Mouse (Mus musculus) spleen, postnatal 10 days (tissue): ENCODE results near the gene Clic3.
"Not testable (repeated sequence)": the region's sequence is repeated elsewhere in the genome, so short reads cannot be mapped to it uniquely, and the experiment has no call there.

Source experiments
- DNase-seq, 2 experiments: peaks; one replicate each; pipeline ENCODE4 v3.0.0; 2021 to 2022; ENCODE audit warnings: low spot score in 2 of 2

Gene Clic3

DNA sequence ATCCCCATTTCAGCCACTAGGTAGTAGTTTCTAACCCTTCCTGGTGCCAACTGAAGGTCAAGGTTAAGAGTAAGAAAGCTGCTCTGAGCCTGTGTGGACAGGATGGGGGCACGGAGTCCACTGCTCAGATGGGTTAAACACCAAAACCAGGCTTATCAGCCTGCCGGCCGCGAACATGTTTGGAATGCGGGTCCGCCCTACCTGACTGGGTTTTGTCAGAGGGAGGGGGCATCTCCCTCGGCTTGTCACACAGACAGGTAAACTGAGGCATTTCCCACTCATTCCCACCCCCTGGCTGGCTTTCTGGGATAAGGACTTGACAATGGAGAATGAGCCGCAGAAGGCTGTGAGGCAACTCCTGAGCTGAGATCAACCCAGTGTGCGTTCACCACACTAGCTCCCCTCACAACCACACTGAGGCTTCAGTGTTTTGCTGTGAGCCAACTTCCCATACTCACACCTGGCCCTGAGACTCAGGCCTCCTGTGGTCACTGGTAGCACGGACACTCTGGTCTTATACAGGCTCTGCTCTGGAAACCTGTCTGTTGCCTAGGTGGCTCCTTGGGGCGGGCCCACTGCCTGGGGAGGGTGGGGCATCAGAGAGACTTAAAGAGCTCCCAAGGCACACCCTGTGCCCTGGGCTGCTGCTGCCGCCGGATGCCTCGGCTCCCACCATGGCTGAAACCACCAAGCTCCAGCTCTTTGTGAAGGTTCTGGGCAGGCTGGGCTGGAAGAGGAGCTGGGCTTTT, at the start of gene Clic3:
Gene Clic3 (plus strand): TSS at position 634 of the 749 bp plus-strand sequence.
- DNase-seq: no peak

DNA sequence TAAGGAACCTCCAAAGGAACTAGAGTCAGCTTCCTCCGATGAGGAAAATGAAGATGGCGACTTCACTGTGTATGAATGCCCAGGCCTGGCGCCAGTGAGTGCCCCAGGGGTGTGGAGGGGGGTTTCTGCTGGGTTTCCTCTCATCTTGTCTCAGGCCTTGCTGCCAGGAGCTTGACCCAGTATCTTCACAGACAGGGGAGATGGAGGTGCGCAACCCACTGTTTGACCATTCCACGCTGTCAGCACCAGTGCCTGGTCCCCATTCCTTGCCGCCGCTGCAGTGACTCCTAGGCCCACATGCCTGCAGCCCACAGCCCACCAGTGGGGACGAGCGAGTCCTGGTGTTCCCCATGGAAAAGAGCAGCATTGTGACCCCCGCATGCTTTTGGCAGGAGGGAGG, 47.7 kb upstream of the Clic3 start:
- no peak for DNase-seq

DNA sequence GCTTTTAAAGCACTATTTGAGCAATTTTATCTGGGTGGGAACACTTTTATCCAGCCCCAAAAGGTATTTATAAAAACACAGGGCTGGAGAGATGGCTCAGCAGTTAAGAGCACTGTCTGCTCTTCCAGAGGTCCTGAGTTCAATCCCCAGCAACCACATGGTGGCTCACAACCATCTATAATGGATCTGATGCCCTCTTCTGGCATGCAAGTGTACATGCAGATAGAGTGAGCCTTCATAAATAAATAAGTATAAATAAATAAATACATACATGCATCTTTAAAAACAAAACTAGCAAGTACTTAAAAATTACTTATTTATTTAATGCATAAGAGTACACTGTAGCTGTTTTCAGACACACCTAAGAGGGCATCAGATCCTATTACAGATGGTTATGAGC, 43.2 kb upstream of the Clic3 start:
- DNase-seq: not testable (repeated sequence)

DNA sequence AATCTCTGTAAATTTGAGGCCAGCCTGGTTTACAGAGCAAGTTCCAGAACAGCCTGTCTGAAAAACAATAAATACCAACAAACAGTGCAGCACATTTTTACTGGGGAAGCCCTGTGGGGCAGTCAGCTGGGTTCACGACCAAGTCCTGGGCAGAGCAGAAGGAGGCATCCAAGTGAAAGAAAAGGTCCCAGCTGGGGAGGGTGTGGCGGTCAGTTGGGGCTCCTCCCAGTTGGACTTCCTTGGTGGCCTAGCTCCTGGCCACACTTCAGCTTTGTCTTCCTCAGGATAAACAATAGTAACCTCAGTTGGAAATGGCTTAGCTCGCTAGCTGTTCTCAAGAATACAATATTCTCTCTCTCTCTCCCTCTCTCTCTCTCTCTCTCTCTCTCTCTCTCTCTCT, 39.2 kb upstream of the Clic3 start:
- DNase-seq: no peak

DNA sequence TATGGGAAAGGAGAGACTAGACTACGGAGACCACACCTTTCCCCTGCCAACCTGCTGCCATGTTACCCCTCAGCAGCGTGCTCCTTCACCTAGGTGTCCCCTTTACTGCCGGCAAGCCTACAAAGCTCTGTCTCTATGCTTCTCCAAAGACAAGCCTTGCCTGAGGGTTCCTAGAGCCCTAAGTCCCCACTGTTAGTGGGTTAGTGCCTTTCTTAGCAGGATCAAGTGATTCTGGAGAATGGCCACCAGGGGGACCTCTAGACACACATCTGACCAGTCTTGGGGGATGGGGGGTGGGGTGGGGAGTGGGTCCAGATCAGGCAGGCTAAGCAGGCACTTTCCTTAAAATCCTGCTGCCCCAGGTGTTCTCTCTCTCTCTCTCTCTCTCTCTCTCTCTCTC, 34.7 kb upstream of the Clic3 start:
- peak in 1 of 2 experiments; percentile 61 for DNase-seq

DNA sequence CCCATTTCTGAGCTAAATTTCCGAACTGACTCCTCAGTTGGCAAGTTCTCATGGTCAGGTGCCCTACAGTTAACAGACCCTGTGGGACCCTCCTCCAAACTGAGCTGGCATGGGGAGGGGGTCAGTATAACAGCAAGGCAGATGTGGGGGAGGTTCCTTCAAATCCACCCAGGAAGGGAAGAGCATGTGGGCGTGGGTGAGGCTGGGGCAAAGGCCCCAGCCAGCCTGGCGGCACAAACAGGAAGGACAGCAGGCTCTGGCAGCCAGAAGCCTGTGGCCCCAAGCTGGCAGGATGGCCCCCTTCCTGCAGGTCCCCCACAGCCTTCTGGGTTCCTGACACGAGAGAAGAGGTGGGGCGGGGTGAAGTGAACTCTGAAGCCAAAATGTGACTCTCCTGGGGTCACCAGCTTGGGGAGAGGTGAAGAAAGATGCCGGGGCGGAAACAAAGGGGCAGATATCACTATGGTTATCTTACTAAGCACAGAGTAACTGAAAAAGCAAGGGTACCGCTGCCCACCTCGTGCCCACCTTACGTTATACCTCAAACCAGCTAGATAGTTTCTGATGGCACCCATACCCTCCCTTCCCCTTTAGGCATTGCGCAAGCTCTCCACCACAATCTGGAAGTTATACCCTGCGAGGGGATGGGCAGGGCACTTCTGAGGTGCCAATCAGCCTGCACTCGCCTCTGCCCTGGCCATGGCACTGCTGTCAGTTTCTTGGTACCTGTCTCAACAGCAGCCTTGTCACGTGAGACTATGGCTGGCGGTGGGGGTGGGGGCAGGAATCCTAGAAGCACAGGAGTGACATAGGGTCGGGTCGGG, 33.8 kb upstream of the Clic3 start, which contains the start of gene Fut7:
Gene Fut7 (plus strand): TSS at position 681 of the 824 bp plus-strand sequence.
- peak in 1 of 2 experiments; percentile 46 for DNase-seq

DNA sequence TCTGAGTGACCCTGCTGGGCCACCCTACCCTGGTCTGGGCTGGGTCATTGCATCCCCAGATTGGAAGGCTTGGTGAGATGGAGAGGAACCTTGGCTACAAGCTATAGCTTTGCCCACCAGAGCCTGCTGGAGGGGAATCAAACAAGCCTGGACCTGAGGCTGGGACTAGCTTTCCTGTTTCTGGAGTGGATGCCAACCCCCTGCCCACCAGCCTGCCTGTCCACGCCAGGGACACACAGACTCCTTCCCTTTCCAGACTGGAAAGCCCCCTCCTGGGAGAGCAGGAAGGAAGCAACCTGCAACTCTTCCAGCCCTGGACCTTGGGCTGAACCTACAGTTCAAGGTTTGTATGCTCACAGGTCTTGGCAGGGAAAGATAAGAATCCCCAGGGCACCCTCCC, 33.0 kb upstream of the Clic3 start:
- peak in 1 of 2 experiments; percentile 14 for DNase-seq

DNA sequence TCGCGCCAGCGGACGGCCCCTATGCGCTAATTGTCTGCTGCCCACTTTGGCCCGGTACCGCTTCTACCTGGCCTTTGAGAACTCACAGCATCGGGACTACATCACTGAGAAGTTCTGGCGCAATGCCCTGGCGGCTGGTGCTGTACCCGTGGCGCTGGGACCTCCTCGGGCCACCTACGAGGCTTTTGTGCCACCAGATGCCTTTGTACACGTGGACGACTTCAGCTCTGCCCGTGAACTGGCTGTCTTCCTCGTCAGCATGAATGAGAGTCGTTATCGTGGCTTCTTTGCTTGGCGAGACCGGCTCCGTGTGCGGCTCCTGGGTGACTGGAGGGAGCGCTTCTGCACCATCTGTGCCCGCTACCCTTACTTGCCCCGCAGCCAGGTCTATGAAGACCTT, 31.2 kb upstream of the Clic3 start:
- DNase-seq: no peak

DNA sequence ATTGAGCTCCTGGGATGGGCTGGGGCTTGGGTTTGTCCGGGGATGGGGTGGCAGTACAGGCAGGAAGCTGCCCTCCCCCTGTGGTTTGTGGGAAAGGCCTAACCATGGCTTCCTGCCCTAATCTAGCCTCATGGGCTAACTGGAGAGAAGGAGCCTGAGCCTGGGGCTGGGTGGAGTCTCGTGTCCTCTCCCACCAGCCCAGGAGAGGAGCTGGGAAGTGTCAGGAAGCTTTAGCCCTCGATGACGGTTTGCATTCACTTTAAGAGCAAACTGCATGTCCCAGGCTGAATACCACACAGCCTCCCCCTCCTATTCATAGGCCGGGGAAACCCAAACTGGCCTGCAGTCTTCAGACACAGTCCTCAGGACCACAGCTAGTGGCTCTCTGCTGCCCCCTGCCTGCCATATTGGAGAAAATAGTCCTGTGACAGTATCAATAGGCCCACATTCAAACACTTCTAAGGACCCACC, 29.9 kb upstream of the Clic3 start:
- peak; percentile 56 to 83 for DNase-seq

DNA sequence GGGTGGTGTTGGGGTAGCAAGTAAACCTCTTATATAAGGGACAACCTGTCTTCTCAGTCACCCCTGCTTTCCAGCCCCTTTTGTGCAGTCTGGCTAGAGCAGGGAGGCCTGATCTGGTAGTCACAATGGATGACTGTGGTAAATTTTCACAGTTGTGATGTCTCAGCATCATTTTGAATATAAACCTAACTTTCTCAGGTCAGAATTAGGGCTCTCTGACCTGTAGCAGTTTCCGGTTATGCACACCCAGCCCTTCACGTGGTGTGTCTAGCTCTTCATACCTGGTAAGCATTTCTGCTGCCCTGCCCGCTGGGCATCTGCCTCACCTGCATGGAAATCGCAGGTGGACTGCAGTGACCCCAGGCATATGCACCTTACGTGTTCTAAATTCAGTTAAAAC, 29.4 kb upstream of the Clic3 start:
- peak in 1 of 2 experiments; percentile 10 for DNase-seq

DNA sequence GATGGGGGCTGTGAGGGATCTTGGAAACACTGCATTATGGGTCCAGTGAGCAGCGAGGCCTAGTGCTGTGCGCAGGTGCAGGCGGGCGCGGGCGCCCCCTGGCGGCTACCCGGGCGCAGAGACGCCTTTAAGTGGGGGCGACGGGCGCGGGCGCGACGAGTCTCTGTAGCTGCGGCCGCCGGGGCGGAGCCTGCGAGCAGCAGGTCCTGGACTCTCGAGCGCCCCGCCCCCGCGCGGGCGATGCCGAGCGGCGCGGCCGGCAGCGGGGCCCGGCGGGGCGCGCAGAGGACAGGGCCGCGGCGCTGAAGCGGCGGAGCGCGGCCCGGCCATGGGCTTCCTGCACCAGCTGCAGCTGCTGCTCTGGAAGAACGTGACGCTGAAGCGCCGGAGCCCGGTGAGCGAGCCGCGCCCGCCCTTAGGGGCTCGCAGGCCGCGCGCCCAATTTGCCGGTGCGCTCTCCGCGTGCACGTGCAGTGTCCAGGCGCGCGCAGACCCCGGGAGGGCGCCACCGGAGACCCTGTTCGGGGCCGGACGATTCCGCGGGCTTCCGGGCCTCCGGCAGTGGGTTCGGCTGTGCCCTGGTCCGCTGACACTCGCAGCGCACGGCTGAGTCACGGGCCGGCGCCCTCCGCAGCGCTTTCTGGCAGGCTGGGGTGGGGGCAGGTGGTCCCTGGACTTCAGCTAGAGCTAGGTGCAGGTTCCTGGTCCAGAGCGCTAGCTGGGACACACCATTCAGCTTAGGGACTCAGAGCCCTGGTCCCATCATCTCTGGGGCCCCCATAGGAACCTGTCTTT, 28.0 kb upstream of the Clic3 start, which contains the start of gene Abca2:
Gene Abca2 (plus strand): TSS at position 262 of the 795 bp plus-strand sequence.
- DNase-seq: peak; percentile 81 to 93

DNA sequence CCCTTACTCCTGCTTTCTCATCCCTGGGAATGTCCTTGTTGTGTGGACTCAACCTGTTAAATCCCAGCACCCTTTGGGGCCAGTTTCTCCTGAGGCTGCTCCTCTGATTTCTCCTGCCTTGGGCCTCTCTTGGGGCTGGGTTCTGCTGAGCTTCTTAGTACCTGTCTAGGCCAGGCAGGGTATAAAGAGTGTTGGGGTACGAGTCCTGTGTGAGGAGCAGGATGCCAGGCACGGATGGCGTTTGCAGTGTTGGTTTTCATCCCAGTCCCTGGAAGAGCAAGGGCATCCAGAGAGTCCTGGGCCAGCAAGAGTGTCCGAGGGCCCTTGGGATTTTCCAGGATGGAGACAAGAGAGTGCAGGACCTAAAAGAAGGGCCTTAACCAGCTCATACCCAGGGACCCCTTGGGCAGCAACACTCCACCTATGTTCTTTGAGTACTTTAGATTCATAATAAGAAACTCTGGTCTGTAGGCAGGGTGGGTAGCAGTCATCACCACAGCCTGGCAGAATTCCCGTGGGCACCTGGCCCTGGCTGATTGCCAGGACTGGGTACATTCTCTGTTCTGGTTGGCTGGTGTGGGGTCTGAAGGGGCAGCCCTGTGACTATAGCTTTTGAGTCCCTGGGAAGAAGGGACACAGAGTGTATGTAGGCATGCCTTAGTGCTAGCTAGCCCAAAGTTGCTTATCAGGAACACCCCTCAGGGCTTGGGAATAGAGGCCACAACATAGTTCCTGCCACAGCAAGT, 27.0 kb upstream of the Clic3 start:
- peak in 1 of 2 experiments; percentile 12 for DNase-seq

DNA sequence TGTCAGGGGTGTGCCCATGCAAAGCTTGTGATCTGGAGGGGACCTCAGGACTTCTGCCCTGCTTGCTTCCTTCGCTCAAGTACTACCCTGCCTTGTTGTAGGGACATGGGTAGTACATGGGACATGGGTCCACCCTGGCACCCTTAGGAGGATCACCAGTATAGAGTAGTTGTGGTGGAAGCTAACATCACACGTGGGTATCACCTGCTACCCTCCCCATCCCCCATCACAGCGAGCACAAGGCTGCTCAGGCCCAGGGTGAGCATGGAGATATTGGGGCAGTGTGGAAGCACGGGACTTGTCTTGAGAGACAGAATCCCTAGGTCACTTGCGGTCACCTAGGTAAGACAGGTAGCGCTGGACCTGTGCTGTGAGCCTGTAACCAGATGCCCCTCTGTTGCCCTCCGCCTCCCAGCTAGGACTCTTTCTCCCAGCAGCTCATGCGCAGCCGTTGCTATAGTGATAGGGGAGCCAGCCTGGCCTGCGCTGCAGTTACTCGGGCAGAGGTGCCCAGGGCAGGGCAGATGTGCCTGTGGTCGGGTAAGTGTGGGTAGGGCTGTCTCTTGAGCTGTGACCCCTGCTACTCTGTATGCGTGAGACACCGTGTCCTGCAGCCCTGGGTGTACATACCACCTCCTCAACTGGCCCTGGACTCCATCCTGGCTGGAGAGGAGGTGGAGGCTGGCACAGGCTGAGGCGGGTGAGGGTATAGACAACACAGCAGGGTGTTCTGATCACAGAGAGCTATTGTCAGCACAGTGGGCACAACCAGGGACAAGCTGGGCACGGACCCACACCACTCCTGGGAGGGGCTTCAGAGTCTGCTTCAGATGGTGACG, 26.0 kb upstream of the Clic3 start:
- peak in 1 of 2 experiments; percentile 15 for DNase-seq

DNA sequence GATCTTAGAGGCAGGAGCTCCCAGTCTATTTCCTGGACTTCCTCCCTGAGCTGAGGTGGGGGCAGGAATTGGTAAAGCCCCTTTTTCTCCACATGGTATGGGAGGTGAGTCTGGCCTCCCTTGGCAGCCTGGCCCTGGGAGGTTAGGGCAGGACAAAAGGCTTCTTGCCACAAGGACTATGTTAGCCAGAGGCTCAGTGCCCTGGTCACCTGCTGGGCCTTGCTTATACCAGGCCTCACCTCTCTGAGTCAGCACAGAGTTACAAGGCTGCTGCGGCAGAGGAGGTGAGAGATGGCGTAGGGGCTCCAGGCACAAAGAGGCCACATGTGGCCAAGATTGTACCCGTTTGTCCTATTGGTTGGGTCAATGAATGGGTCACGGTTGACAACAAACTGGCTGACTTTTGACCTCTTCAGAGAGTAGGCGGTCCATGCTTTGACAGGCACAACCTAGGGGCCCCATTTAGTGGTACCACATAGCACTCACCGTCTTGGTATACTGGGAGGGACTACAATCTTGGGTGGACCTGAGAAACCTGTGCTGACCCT, 25.3 kb upstream of the Clic3 start:
- DNase-seq: peak in 1 of 2 experiments; percentile 10

DNA sequence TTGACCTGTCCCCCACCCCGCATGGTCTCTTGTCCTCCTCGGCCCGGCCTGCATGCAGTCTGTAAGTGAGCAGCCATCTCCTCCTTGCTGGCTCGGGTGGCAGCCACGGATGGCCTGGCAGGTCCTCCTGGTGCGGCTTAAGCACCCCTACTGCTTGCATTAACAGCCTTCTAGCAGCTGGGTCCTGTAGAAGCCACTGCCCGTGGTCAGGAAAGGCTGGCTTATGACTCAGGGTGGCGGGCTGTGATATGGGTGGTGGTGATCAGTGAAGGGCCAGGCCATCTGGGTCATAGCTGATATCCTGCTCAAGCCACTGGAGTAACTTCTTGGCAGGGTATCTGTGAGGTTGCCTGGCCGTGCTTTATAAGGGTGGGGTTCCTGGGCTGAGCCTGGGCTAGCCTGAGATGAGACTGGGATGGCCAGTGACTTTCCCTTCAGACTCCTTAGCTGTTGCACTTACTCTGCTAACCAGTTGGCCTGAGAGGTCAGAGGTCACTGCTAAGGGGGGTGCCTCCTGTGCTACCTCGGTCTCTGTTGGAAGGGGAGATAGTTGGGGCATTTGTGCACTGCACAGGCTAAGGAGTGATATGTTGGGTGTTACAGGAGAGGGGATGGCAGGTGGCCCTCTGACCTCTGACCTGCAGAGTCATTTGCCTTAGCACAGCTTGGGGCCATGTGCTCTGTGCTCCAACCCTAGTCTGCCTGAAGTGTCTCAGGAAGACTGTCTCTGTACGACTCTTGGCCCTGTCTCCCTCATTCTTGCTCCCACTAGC, 24.1 kb upstream of the Clic3 start:
- DNase-seq: peak in 1 of 2 experiments; percentile 16

DNA sequence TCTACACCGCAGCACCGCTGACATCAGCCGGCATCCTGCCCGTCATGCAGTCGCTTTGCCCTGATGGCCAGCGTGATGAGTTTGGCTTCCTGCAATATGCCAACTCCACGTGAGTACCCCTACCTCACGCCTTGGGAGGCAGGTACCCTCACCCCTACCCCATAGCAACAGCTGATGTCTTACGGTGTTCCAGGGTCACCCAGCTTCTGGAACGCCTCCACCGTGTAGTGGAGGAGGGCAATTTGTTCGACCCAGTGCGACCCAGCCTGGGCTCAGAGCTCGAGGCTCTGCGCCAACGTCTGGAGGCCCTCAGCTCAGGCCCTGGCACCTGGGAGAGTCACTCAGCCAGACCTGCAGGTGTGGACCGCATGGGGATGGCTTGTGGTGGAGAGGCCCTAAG, 23.5 kb upstream of the Clic3 start:
- peak in 1 of 2 experiments; percentile 11 for DNase-seq

DNA sequence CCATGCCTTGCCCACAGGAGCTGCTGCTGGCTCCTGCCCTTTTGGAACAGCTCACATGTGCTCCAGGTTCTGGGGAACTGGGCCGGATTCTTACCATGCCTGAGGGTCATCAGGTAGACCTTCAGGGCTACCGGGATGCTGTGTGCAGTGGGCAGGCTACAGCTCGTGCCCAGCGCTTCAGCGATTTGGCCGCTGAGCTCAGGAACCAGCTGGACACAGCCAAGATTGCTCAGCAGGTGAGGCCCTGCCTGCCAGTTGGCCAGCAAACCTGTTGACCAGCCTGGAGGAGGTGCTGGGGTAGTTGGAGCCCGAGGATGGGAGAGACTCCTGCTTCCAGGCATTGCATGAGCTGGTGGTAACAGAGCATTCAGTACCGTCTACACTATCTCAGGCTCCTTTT, 22.3 kb upstream of the Clic3 start:
- peak in 1 of 2 experiments; percentile 9 for DNase-seq

DNA sequence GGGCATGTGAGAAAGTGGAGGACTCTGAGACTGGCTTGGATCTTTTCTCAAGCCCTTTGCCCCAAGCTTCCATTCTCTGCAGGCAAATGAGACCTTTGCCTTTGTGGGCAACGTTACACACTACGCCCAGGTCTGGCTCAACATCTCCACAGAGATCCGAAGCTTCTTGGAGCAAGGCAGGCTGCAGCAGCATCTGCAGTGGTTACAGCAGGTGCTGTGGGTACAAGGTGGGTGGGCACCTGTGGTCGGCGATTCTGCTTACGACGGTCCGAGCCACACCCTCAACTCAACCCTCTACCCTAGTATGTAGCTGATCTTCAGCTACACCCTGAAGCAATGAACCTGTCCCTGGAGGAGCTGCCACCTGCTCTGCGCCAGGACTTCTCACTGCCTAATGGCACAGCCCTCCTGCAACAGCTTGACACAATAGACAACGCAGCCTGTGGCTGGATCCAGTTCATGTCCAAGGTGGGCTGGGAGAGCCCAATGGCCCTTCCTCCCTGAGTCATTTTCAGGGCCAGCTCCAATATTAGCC, 20.3 kb upstream of the Clic3 start:
- peak in 1 of 2 experiments; percentile 9 for DNase-seq

DNA sequence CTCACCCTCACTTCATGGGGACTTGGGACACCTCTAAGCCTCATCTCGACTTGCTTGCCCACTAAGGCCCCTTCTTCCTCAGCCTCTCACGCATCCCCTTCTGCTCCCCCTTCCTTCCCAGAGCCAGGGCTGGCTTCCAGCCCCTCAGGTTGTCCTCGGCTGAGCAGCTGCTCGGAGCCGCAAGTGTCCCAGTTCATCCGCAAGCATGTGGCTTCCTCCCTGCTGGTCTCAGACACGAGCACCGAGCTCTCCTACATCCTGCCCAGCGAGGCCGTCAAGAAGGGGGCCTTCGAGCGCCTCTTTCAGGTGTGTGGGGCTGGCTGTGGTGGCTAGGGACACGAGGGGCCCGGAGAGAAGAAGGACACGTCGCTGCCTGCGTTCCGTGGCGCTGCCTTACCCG, 15.6 kb upstream of the Clic3 start:
- DNase-seq: no peak
